Mouse (Mus musculus) CH12.LX (cell line): ENCODE results near the gene Jdp2. TPM values are rescaled to one million over a fixed set of nuclear protein-coding genes. Genes with fewer than 3 reads are reported as not detected.

Source experiments
- DNase-seq: peaks from one replicate; pipeline ENCODE4 v3.0.0-alpha.2; 2013; ENCODE audit errors: extremely low read depth
- H3K27ac ChIP-seq: 2 replicates; pipeline ENCODE4 v1.5.1; 2012; ENCODE audit warnings: low read depth, mild to moderate bottlenecking, control low read depth, moderate library complexity; ENCODE audit not compliant: insufficient read depth
- H3K27me3 ChIP-seq: replicated peaks from 2 replicates; pipeline ENCODE3; 2012; ENCODE audit warnings: inconsistent platforms
- H3K36me3 ChIP-seq, 2 experiments: replicated peaks in 1 of 2; 2 replicates each; pipeline versions ENCODE3 to v1.6.1; 2012; ENCODE audit warnings: inconsistent platforms in 1 of 2, low read length in 1 of 2, mild to moderate bottlenecking in 1 of 2, mixed read lengths in 1 of 2, moderate library complexity in 1 of 2; ENCODE audit not compliant: control insufficient read depth in 1 of 2, insufficient read depth in 1 of 2
- H3K4me1 ChIP-seq, 2 experiments: 2 replicates each; pipeline ENCODE4 v1.6.1; 2012; ENCODE audit warnings: inconsistent platforms in 1 of 2, moderate library complexity in 1 of 2; ENCODE audit not compliant: insufficient read depth in 2 of 2, control insufficient read depth in 1 of 2
- H3K4me2 ChIP-seq: 2 replicates; pipeline ENCODE4 v1.6.1; 2012; ENCODE audit warnings: low read depth, mild to moderate bottlenecking, control low read depth; ENCODE audit not compliant: poor library complexity, insufficient read depth, severe bottlenecking
- H3K4me3 ChIP-seq, 3 experiments: fragments of 150-350 bp in 1 of 3; sonication (generic) in 1 of 3; replicated peaks in 1 of 3; 2 replicates each; pipeline versions ENCODE3 to v1.5.1; 2011 to 2012; ENCODE audit warnings: low read depth in 2 of 3, low read length in 2 of 3, mild to moderate bottlenecking in 2 of 3, moderate library complexity in 2 of 3, control low read depth in 1 of 3, improper control_type of control experiment in 1 of 3, inconsistent platforms in 1 of 3, mixed read lengths in 1 of 3; ENCODE audit not compliant: poor library complexity in 1 of 3
- H3K79me2 ChIP-seq: replicated peaks from 2 replicates; pipeline ENCODE4 v1.6.1; 2012; ENCODE audit warnings: mild to moderate bottlenecking, moderate library complexity; ENCODE audit not compliant: control insufficient read depth, poor library complexity, insufficient read depth, severe bottlenecking; ENCODE audit errors: extremely low read depth
- H3K9ac ChIP-seq: 2 replicates; pipeline ENCODE4 v1.6.1; 2012; ENCODE audit warnings: low read depth, mild to moderate bottlenecking, control low read depth, moderate library complexity; ENCODE audit not compliant: insufficient read depth
- H3K9me3 ChIP-seq: replicated peaks from 2 replicates; pipeline ENCODE3; 2012; ENCODE audit warnings: low read length, inconsistent platforms, mixed read lengths
- CHD1 ChIP-seq: IDR thresholded peaks from 2 replicates; pipeline ENCODE4 v1.6.1; 2012; ENCODE audit warnings: low read depth, low read length, improper control_type of control experiment, inconsistent platforms
- CHD2 ChIP-seq: IDR thresholded peaks from 2 replicates; pipeline ENCODE4 v1.6.1; 2011; ENCODE audit warnings: low read length, improper control_type of control experiment
- E2F4 ChIP-seq: IDR thresholded peaks from 2 replicates; pipeline ENCODE4 v1.6.1; 2011; ENCODE audit warnings: low read depth, low read length, improper control_type of control experiment; ENCODE audit not compliant: insufficient replicate concordance
- ELF1 ChIP-seq: IDR thresholded peaks from 2 replicates; pipeline ENCODE4 v1.6.1; 2014; ENCODE audit warnings: low read depth, mild to moderate bottlenecking, inconsistent platforms, low read length, improper control_type of control experiment
- EP300 ChIP-seq: IDR thresholded peaks from 2 replicates; pipeline ENCODE4 v1.6.1; 2011; ENCODE audit warnings: low read length, improper control_type of control experiment
- ETS1 ChIP-seq: conservative IDR thresholded peaks from 2 replicates; pipeline ENCODE4 v1.6.1; 2012; ENCODE audit warnings: low read depth, mild to moderate bottlenecking, inconsistent platforms, low read length, improper control_type of control experiment, moderate library complexity
- GABPA ChIP-seq: IDR thresholded peaks from 2 replicates; pipeline ENCODE4 v1.6.1; 2012; ENCODE audit warnings: low read depth, low read length, improper control_type of control experiment, inconsistent platforms; ENCODE audit not compliant: insufficient replicate concordance
- HCFC1 ChIP-seq: IDR thresholded peaks from 2 replicates; pipeline ENCODE4 v1.6.1; 2012; ENCODE audit warnings: low read depth, mild to moderate bottlenecking, inconsistent platforms, low read length, improper control_type of control experiment
- IRF4 ChIP-seq: IDR thresholded peaks from 2 replicates; pipeline ENCODE4 v1.6.1; 2014; ENCODE audit warnings: low read depth, mild to moderate bottlenecking, inconsistent platforms, low read length, improper control_type of control experiment
- JUND ChIP-seq: conservative IDR thresholded peaks from 2 replicates; pipeline ENCODE4 v1.6.1; 2011; ENCODE audit warnings: low read depth, low read length, improper control_type of control experiment
- KAT2A ChIP-seq: IDR thresholded peaks from 2 replicates; pipeline ENCODE4 v1.6.1; 2012; ENCODE audit warnings: low read length, improper control_type of control experiment, inconsistent platforms; ENCODE audit not compliant: insufficient replicate concordance
- MAFK ChIP-seq: IDR thresholded peaks from 2 replicates; pipeline ENCODE4 v1.6.1; 2011; ENCODE audit warnings: low read length, improper control_type of control experiment; ENCODE audit not compliant: insufficient replicate concordance
- MAZ ChIP-seq: IDR thresholded peaks from 2 replicates; pipeline ENCODE4 v1.6.1; 2012; ENCODE audit warnings: low read depth, mild to moderate bottlenecking, inconsistent platforms, low read length, improper control_type of control experiment, moderate library complexity
- MYC ChIP-seq: IDR thresholded peaks from 2 replicates; pipeline ENCODE4 v1.6.1; 2011; ENCODE audit warnings: low read depth, mild to moderate bottlenecking, improper control_type of control experiment, low read length
- NELFE ChIP-seq: IDR thresholded peaks from 2 replicates; pipeline ENCODE4 v1.6.1; 2011; ENCODE audit warnings: low read depth, low read length, improper control_type of control experiment
- NRF1 ChIP-seq: IDR thresholded peaks from 2 replicates; pipeline ENCODE4 v1.6.1; 2014; ENCODE audit warnings: low read depth, mild to moderate bottlenecking, inconsistent platforms, low read length, improper control_type of control experiment, moderate library complexity
- PAX5 ChIP-seq: IDR thresholded peaks from 2 replicates; pipeline ENCODE4 v1.6.1; 2012; ENCODE audit warnings: low read length, inconsistent platforms, mixed read lengths
- POLR2A ChIP-seq: IDR thresholded peaks from 2 replicates; pipeline ENCODE4 v1.6.1; 2011; ENCODE audit warnings: low read depth, mild to moderate bottlenecking, improper control_type of control experiment, low read length
- POLR2AphosphoS2 ChIP-seq: IDR thresholded peaks from 2 replicates; pipeline ENCODE4 v1.6.1; 2011; ENCODE audit warnings: low read depth, low read length, improper control_type of control experiment
- RAD21 ChIP-seq: IDR thresholded peaks from 2 replicates; pipeline ENCODE4 v1.6.1; 2011; ENCODE audit warnings: low read depth, mild to moderate bottlenecking, low read length, improper control_type of control experiment, moderate library complexity
- TBP ChIP-seq: conservative IDR thresholded peaks from 2 replicates; pipeline ENCODE4 v1.6.1; 2011; ENCODE audit warnings: low read depth, low read length, improper control_type of control experiment
- USF1 ChIP-seq: IDR thresholded peaks from 2 replicates; pipeline ENCODE4 v1.6.1; 2014; ENCODE audit warnings: low read depth, mild to moderate bottlenecking, inconsistent platforms, low read length, improper control_type of control experiment
- USF2 ChIP-seq: conservative IDR thresholded peaks from 2 replicates; pipeline ENCODE4 v1.6.1; 2011; ENCODE audit warnings: low read depth, low read length, improper control_type of control experiment
- ZMIZ1 ChIP-seq: IDR thresholded peaks from 2 replicates; pipeline ENCODE4 v1.6.1; 2012; ENCODE audit warnings: low read depth, mild to moderate bottlenecking, inconsistent platforms, low read length, improper control_type of control experiment
- ZNF384 ChIP-seq: IDR thresholded peaks from 2 replicates; pipeline ENCODE4 v1.6.1; 2012; ENCODE audit warnings: low read depth, low read length, improper control_type of control experiment, inconsistent platforms
- dilution Hi-C: fragments of 300-500 bp; cut with MboI; formaldehyde crosslinking; loops from 2 replicates; pipeline ENCODE4 v1.14.3; 2020; ENCODE audit warnings: low sequenced_read_pairs; ENCODE audit not compliant: extremely low pct_unique_long_range_greater_than_20kb, extremely low pct_ligation_motif_present
- in situ Hi-C: fragments of 300-500 bp; cut with MboI; formaldehyde crosslinking; loops from 3 replicates; pipeline ENCODE4 v1.14.3; 2019; ENCODE audit warnings: low sequenced_read_pairs, low pct_ligation_motif_present, low pct_unique_long_range_greater_than_20kb, mixed read lengths
- polyA plus RNA-seq: library from polyadenylated mRNA; unstranded; fragments of >175 nt; gene quantifications from 2 replicates; pipeline ENCODE4 v1.2.1, GENCODE M21; 2012; ENCODE audit warnings: low read depth; ENCODE audit not compliant: insufficient read length
- total RNA-seq, 2 experiments: library from RNA; depleted of rRNA; stranded (reverse); fragments of 300-350 nt in 1 of 2; fragments of >200 nt in 1 of 2; gene quantifications; 2 replicates each; pipeline ENCODE4 v1.2.3; 2012 to 2014

The Jdp2 gene
- total and polyA plus RNA-seq, 3 experiments, result 64.7 to 104 (median 86.5) TPM

GRCm38 (mm10) chr12:85559299-85559698, 39.5 kb upstream of the Jdp2 start:
- Histone ChIP-seq H3K4me3 (no peak overlapping the region), H3K79me2 (no peaks in the 10 kb centered on the region), H3K4me2 (no peak overlapping the region), H3K4me1 (no peaks in the 10 kb centered on the region)
- TF ChIP-seq E2F4 (no peak), USF2 (no peak), MAZ (no peak), JUND (no peak), RAD21 (no peak), KAT2A (no peak), ZNF384 (no peak), NELFE (no peak), HCFC1 (no peak), ELF1 (no peak), PAX5 (no peak), MYC (no peak), MAFK (no peak), CHD1 (no peak)
- TF ChIP-seq, all 38 proteins: peak for 0
- no peak for DNase-seq
- Histone ChIP-seq H3K9me3 (peaks cover 4% of the 10 kb centered on the region), H3K27ac (no peak overlapping the region), H3K27me3 (no peaks in the 10 kb centered on the region), H3K9ac (no peak overlapping the region), H3K36me3 (no peaks in the 10 kb centered on the region)
- in situ Hi-C loops, result no loop called here
- dilution Hi-C loops, result no loop called here

GRCm38 (mm10) chr12:85565441-85565840, 33.4 kb upstream of the Jdp2 start:
- H3K4me3 ChIP-seq, result no peak overlapping the region
- DNase-seq, result no peak
- dilution Hi-C loops, result no loop called here
- no peak overlapping the region for H3K27ac ChIP-seq
- no peaks in the 10 kb centered on the region for H3K79me2 ChIP-seq
- TF ChIP-seq CHD2, result no peak
- no peak for TF ChIP-seq GABPA
- no peak for TF ChIP-seq MYC
- TF ChIP-seq EP300, result no peak
- no peak for TF ChIP-seq ETS1
- TF ChIP-seq POLR2A, result no peak
- TF ChIP-seq KAT2A, result no peak
- TF ChIP-seq NRF1, result no peak
- no peak for TF ChIP-seq USF1
- no peak for TF ChIP-seq ZMIZ1
- TF ChIP-seq TBP, result no peak
- no peak for TF ChIP-seq IRF4
- TF ChIP-seq JUND, result no peak
- TF ChIP-seq POLR2AphosphoS2, result no peak
- TF ChIP-seq RAD21, result no peak
- no peak for TF ChIP-seq MAFK
- TF ChIP-seq, all 38 proteins: peak for 0
- Histone ChIP-seq H3K36me3 (no peaks in the 10 kb centered on the region), H3K9me3 (peaks cover 4% of the 10 kb centered on the region), H3K27me3 (no peaks in the 10 kb centered on the region), H3K9ac (no peak overlapping the region), H3K4me1 (peaks cover 14 to 31% of the 10 kb centered on the region in 2 experiments), H3K4me2 (no peak overlapping the region)
- in situ Hi-C loops, result loop anchor here (5.0 kb wide), 1 partner anchor 33 kb away; no protein-coding TSS in a partner anchor
